Mouse (Mus musculus) forebrain, embryonic 12.5 days (tissue): ENCODE measurements around the gene Gprc6a. TPM values are rescaled to one million over a fixed set of nuclear protein-coding genes. Genes with fewer than 3 reads are reported as not detected.

ENCODE experiments used
- ATAC-seq: fragments of 200-750 bp; cut with Nextera tagmentation; 2 replicates; pipeline ENCODE4 v1.8.0; 2017; ENCODE audit warnings: moderate TSS enrichment; ENCODE audit not compliant: low FRiP score
- H3K27ac ChIP-seq: fragments of 300-500 bp; sonication (generic); 2 replicates; pipeline ENCODE4 v1.5.1; 2016; ENCODE audit warnings: mild to moderate bottlenecking
- H3K27me3 ChIP-seq: fragments of 300-500 bp; sonication (generic); 2 replicates; pipeline ENCODE4 v1.6.1; 2016; ENCODE audit warnings: mild to moderate bottlenecking
- H3K36me3 ChIP-seq: fragments of 300-500 bp; sonication (generic); replicated peaks from 2 replicates; pipeline ENCODE4 v1.6.1; 2016; ENCODE audit warnings: mild to moderate bottlenecking
- H3K4me1 ChIP-seq: fragments of 300-500 bp; sonication (generic); 2 replicates; pipeline ENCODE4 v1.6.1; 2016
- H3K4me2 ChIP-seq: fragments of 300-500 bp; sonication (generic); 2 replicates; pipeline ENCODE4 v1.6.1; 2016; ENCODE audit warnings: mild to moderate bottlenecking, moderate library complexity
- H3K4me3 ChIP-seq: fragments of 300-500 bp; sonication (generic); replicated peaks from 2 replicates; pipeline ENCODE4 v1.5.1; 2016; ENCODE audit warnings: mild to moderate bottlenecking
- H3K9ac ChIP-seq: fragments of 300-500 bp; sonication (generic); 2 replicates; pipeline ENCODE4 v1.6.1; 2016; ENCODE audit warnings: mild to moderate bottlenecking
- H3K9me3 ChIP-seq: fragments of 300-500 bp; sonication (generic); 2 replicates; pipeline ENCODE4 v1.6.1; 2016
- WGBS: fragments of 180-500 bp; shearing (Covaris S2); methylation state at CpG from one replicate; pipeline ENCODE4 v1.1.7; 2016; 5-methylcytosine and 5-hydroxymethylcytosine counted together
- polyA plus RNA-seq: library from polyadenylated mRNA; unstranded; fragments of >200 nt; fragmentation: Nextera tagmentation; extraction: Ambion mirVana; gene quantifications from 2 replicates; pipeline ENCODE4 v1.2.1, GENCODE M21; 2016

The Gprc6a gene
- polyA plus RNA-seq, 1 experiment from 2014 or later = not detected

GRCm38 (mm10) chr10:51571225-51571996 is 59.9 kb downstream of the Gprc6a start:
- H3K27ac ChIP-seq = no peak overlapping the region
- H3K27me3 ChIP-seq = no peaks in the 10 kb centered on the region
- 83% methylated on average over 9 of the region's 9 CpGs for WGBS
- no peak for ATAC-seq
- H3K4me3 ChIP-seq = no peak overlapping the region
- no peaks in the 10 kb centered on the region for H3K4me1 ChIP-seq
- H3K4me2 ChIP-seq = no peak overlapping the region
- H3K9ac ChIP-seq = no peak overlapping the region
- H3K36me3 ChIP-seq = no peaks in the 10 kb centered on the region
- no peaks in the 10 kb centered on the region for H3K9me3 ChIP-seq

Other genes with a start within 250 kb of the Gprc6a start
- 0.11 TPM in 1 of 2 replicates, not detected in the other for gene Gm49339, start 150.8 kb downstream of the Gprc6a start, polyA plus RNA-seq
- gene Lilr4b, start 150.8 kb downstream of the Gprc6a start, polyA plus RNA-seq = not detected in 2 replicates
- gene Lilrb4a, start 140.5 kb downstream of the Gprc6a start, polyA plus RNA-seq = 0.44 and 0.68 TPM in 2 replicates
- gene Fam162b, start 40.9 kb downstream of the Gprc6a start, polyA plus RNA-seq = 1.3 and 3.7 TPM in 2 replicates
- gene Rfx6, start 46.3 kb upstream of the Gprc6a start, polyA plus RNA-seq = not detected in 2 replicates